Mouse (Mus musculus) hindbrain, embryonic 16.5 days (tissue): ENCODE data around the gene Apoa4. TPM values are rescaled to one million over a fixed set of nuclear protein-coding genes. Genes with fewer than 3 reads are reported as not detected.

Source experiments
- ATAC-seq: fragments of 200-750 bp; cut with Nextera tagmentation; 2 replicates; pipeline ENCODE4 v1.8.0; 2017; ENCODE audit warnings: moderate TSS enrichment, moderate library complexity
- H3K27ac ChIP-seq: fragments of 300-500 bp; sonication (generic); 2 replicates; pipeline ENCODE4 v1.5.1; 2014; ENCODE audit warnings: low read depth, mild to moderate bottlenecking, control low read depth, low read length, moderate library complexity
- H3K27me3 ChIP-seq: fragments of 300-500 bp; sonication (generic); replicated peaks from 2 replicates; pipeline ENCODE4 v1.6.1; 2014; ENCODE audit warnings: low read length; ENCODE audit not compliant: control insufficient read depth, insufficient read depth
- H3K36me3 ChIP-seq: fragments of 300-500 bp; sonication (generic); 2 replicates; pipeline ENCODE4 v1.6.1; 2014; ENCODE audit warnings: mild to moderate bottlenecking, low read length, moderate library complexity, mixed read lengths; ENCODE audit not compliant: control insufficient read depth, insufficient read depth
- H3K4me1 ChIP-seq: fragments of 300-500 bp; sonication (generic); 2 replicates; pipeline ENCODE4 v1.6.1; 2014; ENCODE audit warnings: low read depth, low read length; ENCODE audit not compliant: control insufficient read depth, insufficient read depth
- H3K4me2 ChIP-seq: fragments of 300-500 bp; sonication (generic); 2 replicates; pipeline ENCODE4 v1.6.1; 2014; ENCODE audit warnings: mild to moderate bottlenecking, low read length, control low read depth, moderate library complexity
- H3K4me3 ChIP-seq: fragments of 300-500 bp; sonication (generic); 2 replicates; pipeline ENCODE4 v1.5.1; 2014; ENCODE audit warnings: mild to moderate bottlenecking, low read length, control low read depth, moderate library complexity
- H3K9ac ChIP-seq: fragments of 300-500 bp; sonication (generic); 2 replicates; pipeline ENCODE4 v1.6.1; 2014; ENCODE audit warnings: low read depth, mild to moderate bottlenecking, control low read depth, low read length, moderate library complexity
- H3K9me3 ChIP-seq: fragments of 300-500 bp; sonication (generic); 2 replicates; pipeline ENCODE4 v1.6.1; 2014; ENCODE audit warnings: mild to moderate bottlenecking, low read length, moderate library complexity; ENCODE audit not compliant: control insufficient read depth
- WGBS: fragments of 180-500 bp; shearing (Covaris S2); extraction: QIAGEN DNeasy Blood & Tissue Kit; methylation state at CpG from one replicate; pipeline ENCODE4 v1.1.7; 2014; 5-methylcytosine and 5-hydroxymethylcytosine counted together
- polyA plus RNA-seq: library from polyadenylated mRNA; unstranded; fragments of >200 nt; fragmentation: Nextera tagmentation; extraction: Ambion mirVana; gene quantifications from 2 replicates; pipeline ENCODE4 v1.2.1, GENCODE M21; 2015

The Apoa4 gene
- polyA plus RNA-seq, 1 experiment from 2014 or later = not detected

DNA sequence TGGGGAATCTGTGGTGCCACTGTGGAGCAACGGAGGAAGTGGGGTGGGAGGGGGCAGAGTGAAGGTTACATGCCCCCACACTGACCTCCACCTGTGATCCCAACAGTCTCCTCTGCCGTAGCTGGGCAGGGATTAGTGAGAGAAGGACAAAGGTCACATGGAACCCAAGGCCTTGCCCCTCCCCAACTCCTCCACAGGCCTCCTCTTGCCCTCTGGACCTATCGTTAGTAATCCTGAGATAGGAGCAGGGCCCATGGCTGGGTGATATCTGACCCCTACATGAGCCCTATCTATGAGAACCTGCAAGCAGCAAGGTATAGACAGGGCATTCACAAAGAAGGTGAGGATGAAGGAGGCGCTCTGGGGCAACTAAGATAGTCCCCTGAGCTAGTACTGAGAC, 4.8 kb upstream of the Apoa4 start:
- H3K4me3 ChIP-seq = no peak overlapping the region
- no peak for ATAC-seq
- H3K9ac ChIP-seq = no peak overlapping the region
- H3K9me3 ChIP-seq = no peaks in the 10 kb centered on the region
- H3K36me3 ChIP-seq = no peaks in the 10 kb centered on the region
- 73% methylated on average over 4 of the region's 4 CpGs for WGBS
- H3K4me2 ChIP-seq = no peak overlapping the region
- no peak overlapping the region for H3K27ac ChIP-seq
- H3K27me3 ChIP-seq = no peaks in the 10 kb centered on the region
- peaks cover under 1% of the 10 kb centered on the region for H3K4me1 ChIP-seq

DNA sequence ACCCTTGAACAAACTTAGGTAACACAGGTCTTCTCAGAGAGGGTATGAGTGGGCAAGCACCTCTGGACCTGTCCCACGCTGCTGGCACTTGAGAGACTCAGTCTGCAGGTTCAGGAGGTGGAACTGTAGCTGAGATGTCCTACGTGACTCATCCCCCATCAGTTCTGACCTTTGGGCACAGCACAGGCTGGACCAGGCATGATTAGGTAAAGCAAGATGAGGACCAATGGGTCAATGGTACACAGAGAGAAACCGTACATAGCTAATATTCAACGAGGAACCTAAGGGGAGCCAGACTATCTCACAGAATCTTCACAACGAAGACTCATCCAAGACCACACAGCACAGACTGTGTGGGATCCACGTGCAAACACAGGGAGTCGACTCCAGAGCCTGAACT, 1.6 kb upstream of the Apoa4 start:
- no peaks in the 10 kb centered on the region for H3K9me3 ChIP-seq
- no peak for ATAC-seq
- H3K4me3 ChIP-seq = no peak overlapping the region
- H3K27ac ChIP-seq = no peak overlapping the region
- no peaks in the 10 kb centered on the region for H3K27me3 ChIP-seq
- no peaks in the 10 kb centered on the region for H3K36me3 ChIP-seq
- 93% methylated on average over 7 of the region's 7 CpGs for WGBS
- H3K4me1 ChIP-seq = no peaks in the 10 kb centered on the region
- H3K9ac ChIP-seq = no peak overlapping the region
- H3K4me2 ChIP-seq = no peak overlapping the region

DNA sequence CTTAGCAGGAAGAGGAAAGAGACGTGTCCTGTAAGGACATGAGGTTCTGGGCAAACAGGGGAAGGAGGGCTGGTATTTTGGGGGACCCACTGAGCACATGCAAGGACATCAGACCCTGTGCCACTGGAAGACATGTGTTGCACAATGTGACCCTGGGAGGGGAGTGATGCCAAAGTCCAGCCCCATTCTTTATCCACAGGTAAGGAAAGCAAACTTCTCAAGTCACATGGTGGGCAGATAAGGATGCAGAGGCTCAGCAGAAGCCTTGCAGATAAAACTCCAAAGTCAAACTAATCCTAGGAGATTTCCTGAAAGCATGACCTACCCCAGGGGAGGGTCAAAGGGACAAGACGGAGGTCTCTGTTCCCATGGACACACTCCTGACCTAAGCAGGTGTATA, 1.3 kb downstream of the Apoa4 start:
- WGBS = 84% methylated on average over 2 of the region's 2 CpGs
- Histone ChIP-seq H3K9ac (no peak overlapping the region), H3K27ac (no peak overlapping the region), H3K36me3 (no peaks in the 10 kb centered on the region), H3K9me3 (no peaks in the 10 kb centered on the region), H3K4me3 (no peak overlapping the region), H3K27me3 (no peaks in the 10 kb centered on the region), H3K4me1 (no peaks in the 10 kb centered on the region), H3K4me2 (no peak overlapping the region)
- ATAC-seq = no peak

DNA sequence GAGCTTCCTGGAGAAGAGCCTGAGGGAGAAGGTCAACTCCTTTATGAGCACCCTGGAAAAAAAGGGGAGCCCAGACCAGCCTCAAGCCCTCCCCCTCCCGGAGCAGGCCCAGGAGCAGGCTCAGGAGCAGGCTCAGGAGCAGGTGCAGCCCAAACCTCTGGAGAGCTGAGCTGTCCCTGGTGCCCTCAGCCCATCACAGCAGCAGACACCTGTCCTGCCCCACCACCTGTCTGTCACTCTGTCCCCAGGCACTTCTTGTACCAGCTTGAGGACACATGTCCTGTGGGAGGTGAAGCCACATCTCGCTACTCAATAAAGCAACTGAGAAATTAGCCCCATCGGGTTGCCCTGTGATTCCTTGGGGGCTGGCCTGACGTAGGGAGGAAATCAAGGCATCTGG, 2.6 kb downstream of the Apoa4 start:
- Histone ChIP-seq H3K4me1 (no peaks in the 10 kb centered on the region), H3K9ac (no peak overlapping the region), H3K9me3 (no peaks in the 10 kb centered on the region), H3K27me3 (no peaks in the 10 kb centered on the region), H3K4me2 (no peak overlapping the region), H3K27ac (no peak overlapping the region), H3K36me3 (no peaks in the 10 kb centered on the region), H3K4me3 (no peak overlapping the region)
- WGBS = 58% methylated on average over 4 of the region's 4 CpGs
- ATAC-seq = no peak

DNA sequence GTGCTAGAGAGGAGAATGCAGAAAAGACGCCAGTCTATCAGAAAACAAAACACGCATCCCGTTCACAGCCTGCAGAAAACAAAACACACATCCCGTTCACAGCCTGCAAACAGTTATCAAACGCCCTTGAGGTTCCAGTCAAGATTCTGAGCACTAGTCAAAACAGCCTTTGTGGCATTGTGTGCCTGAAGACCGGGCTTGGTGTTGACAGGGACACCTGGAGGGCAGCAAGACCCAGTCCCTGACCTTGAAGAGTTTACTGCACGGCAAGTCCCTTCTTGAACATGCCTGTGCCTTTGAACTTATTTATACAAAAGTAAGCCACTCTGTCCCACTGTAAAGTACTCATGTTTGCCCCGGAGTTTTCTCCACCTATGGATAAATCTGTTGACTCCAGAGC, 3.1 kb downstream of the Apoa4 start:
- no peak overlapping the region for H3K4me3 ChIP-seq
- H3K4me2 ChIP-seq = no peak overlapping the region
- H3K27ac ChIP-seq = no peak overlapping the region
- no peaks in the 10 kb centered on the region for H3K36me3 ChIP-seq
- WGBS = 60% methylated on average over 8 of the region's 8 CpGs
- H3K4me1 ChIP-seq = no peaks in the 10 kb centered on the region
- no peaks in the 10 kb centered on the region for H3K27me3 ChIP-seq
- ATAC-seq = no peak
- no peaks in the 10 kb centered on the region for H3K9me3 ChIP-seq
- H3K9ac ChIP-seq = no peak overlapping the region

DNA sequence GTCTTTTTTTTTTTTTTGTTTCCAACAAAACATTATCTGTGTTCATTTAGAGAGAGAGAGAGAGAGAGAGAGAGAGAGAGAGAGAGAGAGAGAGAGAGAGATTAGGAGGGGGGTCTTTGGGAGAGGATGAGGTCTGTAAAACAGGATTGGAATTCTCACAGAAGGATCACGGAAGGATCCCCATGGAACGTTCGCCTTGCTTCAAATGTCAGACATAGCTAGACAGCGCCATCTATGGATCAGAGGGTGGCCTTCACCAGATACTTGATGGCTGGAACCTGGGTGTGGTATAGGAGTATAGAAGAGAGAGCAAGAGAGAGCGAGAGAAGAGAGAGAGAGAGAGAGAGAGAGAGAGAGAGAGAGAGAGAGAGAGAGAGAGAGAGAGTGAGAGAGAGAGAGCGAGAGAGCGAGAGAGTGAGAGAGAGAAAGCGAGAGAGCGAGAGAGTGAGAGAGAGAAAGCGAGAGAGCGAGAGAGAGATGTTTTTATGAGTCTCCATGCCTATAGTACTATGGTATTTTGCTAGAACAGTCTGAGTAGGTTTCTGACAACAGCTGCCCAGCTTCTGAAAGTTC, 6.3 kb downstream of the Apoa4 start:
- H3K27ac ChIP-seq = no peak overlapping the region
- H3K4me1 ChIP-seq = no peaks in the 10 kb centered on the region
- no peaks in the 10 kb centered on the region for H3K36me3 ChIP-seq
- WGBS = 30% methylated on average over 11 of the region's 11 CpGs
- no peak overlapping the region for H3K4me3 ChIP-seq
- peak; percentile 89 for ATAC-seq
- no peaks in the 10 kb centered on the region for H3K9me3 ChIP-seq
- H3K9ac ChIP-seq = no peak overlapping the region
- peak overlapping the region; percentile 15 for H3K4me2 ChIP-seq
- no peaks in the 10 kb centered on the region for H3K27me3 ChIP-seq

DNA sequence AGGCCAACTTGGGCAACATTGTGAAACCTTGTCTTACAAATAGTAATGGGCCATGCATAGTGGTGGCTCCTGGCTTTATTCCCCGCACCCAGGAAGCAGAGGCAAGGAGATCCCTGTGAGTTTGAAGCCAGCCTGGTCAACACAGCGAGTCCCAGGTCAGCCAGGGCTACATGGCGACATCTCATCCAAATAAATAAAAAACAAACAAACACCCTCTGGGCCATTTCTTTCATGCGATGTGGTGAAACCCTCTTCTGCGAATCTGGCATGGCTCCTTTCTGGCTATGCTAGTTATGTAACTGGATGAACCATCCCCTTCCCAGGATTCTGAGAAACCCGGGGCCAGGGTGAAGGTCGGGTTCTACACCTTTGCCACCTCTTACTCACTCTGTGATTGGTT, 15.7 kb downstream of the Apoa4 start:
- WGBS = 91% methylated on average over 7 of the region's 7 CpGs
- H3K4me2 ChIP-seq = no peak overlapping the region
- no peaks in the 10 kb centered on the region for H3K36me3 ChIP-seq
- H3K27me3 ChIP-seq = no peaks in the 10 kb centered on the region
- no peak overlapping the region for H3K9ac ChIP-seq
- no peaks in the 10 kb centered on the region for H3K9me3 ChIP-seq
- H3K4me1 ChIP-seq = no peaks in the 10 kb centered on the region
- no peak overlapping the region for H3K4me3 ChIP-seq
- H3K27ac ChIP-seq = no peak overlapping the region
- no peak for ATAC-seq

DNA sequence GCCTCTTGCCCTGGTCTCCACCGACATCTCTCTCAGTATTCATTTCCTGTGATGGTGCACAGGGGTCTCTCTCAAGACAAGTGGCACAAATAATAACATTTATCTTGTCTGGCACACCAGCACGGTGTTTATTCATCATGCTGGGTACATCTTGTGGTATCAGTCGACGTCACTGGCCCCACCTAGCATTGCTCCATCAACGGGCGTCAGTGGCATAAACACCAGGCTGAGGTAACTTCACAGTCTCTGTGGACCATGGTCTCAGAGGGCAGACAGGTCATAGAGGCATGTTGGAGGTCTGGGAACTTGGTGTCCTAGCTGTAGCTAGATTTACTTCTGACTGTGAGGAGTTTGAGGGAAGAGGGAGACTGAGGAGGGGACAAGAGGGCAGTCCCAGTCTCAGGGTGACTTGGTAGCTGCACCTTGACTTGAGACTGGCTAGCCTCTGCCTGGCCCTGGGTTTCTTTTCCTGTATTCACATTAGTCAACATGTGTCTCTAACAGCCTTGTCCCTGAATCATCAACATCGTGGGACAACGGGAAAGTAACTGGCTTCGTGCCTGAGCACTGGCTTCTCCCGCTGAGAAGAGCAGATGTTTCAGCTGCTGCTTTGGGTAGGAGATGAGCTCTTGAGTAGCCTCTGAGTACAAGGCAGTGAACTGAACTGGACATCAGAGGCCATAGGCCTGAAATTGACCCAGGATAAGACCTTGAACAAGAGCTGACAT, 16.3 kb downstream of the Apoa4 start:
- Histone ChIP-seq H3K27ac (no peak overlapping the region), H3K4me1 (no peaks in the 10 kb centered on the region), H3K9ac (no peak overlapping the region), H3K4me3 (no peak overlapping the region), H3K36me3 (no peaks in the 10 kb centered on the region), H3K9me3 (no peaks in the 10 kb centered on the region), H3K4me2 (no peak overlapping the region), H3K27me3 (no peaks in the 10 kb centered on the region)
- 85% methylated on average over 10 of the region's 10 CpGs for WGBS
- ATAC-seq = no peak

DNA sequence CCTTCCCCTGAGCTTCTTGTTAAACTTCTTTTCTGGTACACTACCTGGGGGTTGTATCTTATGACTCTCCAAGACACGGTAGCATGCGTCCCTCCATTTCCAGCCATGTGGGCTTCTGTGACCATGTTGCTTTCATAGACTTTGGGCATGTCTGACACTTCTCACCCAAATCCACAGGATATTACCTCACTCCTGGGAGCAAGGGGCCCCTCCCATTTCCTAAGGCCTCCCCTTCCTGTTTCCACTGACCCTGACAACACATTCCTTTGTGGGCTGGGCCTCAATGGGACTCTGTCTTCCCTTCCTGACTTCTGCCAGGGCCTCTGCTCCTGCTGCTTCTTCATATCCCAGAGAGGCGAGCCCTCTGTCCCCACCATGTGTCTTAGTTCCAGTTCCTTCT, 17.1 kb downstream of the Apoa4 start:
- no peaks in the 10 kb centered on the region for H3K4me1 ChIP-seq
- ATAC-seq = no peak
- H3K4me3 ChIP-seq = no peak overlapping the region
- no peaks in the 10 kb centered on the region for H3K36me3 ChIP-seq
- no peak overlapping the region for H3K9ac ChIP-seq
- WGBS = 87% methylated on average over 3 of the region's 3 CpGs
- H3K4me2 ChIP-seq = no peak overlapping the region
- no peaks in the 10 kb centered on the region for H3K9me3 ChIP-seq
- no peak overlapping the region for H3K27ac ChIP-seq
- no peaks in the 10 kb centered on the region for H3K27me3 ChIP-seq
